Mouse (Mus musculus): ENCODE measurements around the gene A3galt2. TPM values are rescaled to one million over a fixed set of nuclear protein-coding genes. Genes with fewer than 3 reads are reported as not detected.

The A3galt2 gene
- polyA plus RNA-seq, 1 experiment: 0.40 TPM

DNA sequence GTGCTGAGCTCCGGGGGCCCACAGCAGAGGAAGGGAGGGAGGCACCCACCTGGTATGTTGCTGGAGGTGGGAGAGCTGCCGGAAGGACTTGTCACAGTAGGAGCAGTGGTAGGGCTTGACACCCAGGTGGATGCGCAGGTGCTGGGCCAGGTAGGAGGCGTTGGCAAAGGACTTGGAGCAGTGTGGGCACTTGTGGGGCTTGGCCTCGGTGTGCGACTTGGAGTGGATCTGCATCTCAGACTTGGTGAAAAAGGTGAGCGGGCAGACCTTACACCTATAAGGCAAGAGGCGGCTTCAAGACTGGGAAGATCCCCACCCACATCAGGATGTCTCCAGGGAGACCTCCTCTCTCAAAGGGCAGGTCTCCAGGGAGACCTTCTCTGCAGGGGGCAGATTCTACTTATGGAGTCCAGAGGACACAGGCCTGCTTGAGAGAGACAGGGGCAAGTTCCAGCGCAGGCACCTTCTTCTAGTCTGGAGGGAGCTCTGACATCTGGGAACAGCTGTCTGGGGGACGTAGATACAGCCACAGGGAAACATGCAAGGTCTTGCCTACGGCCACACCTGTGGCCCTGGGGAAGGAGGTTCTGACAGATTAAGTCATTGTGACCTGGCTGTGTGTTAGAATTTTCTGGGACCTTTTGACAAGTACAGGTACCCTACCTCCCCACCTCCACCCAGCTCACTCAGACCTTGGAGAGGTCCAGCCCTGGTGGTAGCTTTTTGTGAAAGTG lies 30.9 kb downstream of the A3galt2 start:
- TF ChIP-seq CTCF (IDR thresholded peaks at IDR 0.05; ENCODE audit: borderline replicate concordance, insufficient read depth, low read length) (no peak), POLR2A (IDR thresholded peaks at IDR 0.05; ENCODE audit: low read depth, low read length) (no peak)
- Histone ChIP-seq H3K27ac (ENCODE audit: insufficient read depth, low read length) (no peak overlapping the region), H3K4me3 (ENCODE audit: insufficient read depth, low read length) (no peak overlapping the region), H3K4me1 (ENCODE audit: control insufficient read depth, insufficient read depth, low read length) (no peaks in the 10 kb centered on the region)

DNA sequence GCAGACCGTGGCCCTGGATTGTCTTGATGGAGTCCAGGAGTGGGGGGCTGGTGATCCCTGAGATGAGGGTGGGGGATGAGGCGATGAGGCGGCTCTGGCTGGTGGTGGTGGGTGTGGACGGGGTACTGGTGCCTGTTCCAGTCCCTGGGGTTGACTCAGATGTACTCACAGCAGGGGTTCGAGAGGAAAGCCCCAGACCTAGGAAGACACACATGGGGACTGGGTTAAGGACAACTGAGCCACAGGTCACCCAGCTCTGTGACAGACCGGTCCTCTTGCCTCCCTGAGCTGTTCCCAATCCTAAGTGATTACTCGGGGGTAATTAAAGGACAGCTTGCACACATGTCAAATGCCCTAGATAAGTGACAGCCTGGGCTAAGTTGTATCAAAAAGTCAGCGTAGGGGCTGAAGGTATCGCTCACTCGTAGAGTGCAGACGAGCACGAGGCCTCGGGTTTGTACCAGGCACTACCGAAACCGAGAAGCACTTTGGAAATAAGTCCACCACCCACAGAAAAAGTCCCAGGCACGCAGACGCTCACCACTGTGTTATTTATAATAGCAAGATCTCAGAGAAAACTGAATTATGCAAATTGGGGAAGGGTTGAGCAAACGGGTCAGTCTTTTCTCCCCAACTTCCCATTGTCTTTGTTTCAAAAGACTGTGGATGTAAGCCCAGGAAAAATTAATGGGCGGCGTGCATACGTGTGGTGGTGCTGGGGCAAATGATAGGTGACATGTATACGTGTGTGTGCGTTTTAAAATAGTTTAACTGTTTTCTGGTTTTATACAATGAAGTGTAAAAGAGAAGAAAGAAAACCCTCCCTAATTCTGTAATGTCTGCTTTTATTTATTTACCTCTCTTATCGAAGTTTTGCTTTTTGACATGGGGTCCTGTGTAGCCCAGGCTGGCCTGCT lies 32.1 kb downstream of the A3galt2 start:
- no peak overlapping the region for H3K4me3 ChIP-seq (ENCODE audit: insufficient read depth, low read length)
- no peaks in the 10 kb centered on the region for H3K4me1 ChIP-seq (ENCODE audit: control insufficient read depth, insufficient read depth, low read length)
- no peak overlapping the region for H3K27ac ChIP-seq (ENCODE audit: insufficient read depth, low read length)
- TF ChIP-seq CTCF (IDR thresholded peaks at IDR 0.05; ENCODE audit: borderline replicate concordance, insufficient read depth, low read length) (no peak), POLR2A (IDR thresholded peaks at IDR 0.05; ENCODE audit: low read depth, low read length) (no peak)

DNA sequence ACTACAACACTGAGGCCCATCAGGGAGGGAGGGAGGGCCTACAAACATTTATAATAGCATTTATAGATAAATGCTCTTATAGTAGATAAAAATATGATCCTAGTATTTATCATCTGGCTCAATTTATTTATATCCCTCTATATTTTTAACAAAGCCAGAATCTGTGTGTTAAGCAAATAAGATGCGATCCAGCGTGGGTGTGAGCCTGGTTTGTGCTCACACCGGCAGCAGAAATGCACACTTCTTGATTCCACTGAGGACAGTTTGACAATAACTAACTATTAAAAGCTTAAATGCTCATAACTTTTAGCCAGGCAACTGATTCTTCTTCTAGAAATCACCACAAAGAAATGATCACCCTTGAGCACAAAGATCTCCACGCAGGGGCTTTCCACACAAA lies 32.9 kb downstream of the A3galt2 start:
- Histone ChIP-seq H3K27ac (ENCODE audit: insufficient read depth, low read length) (no peak overlapping the region), H3K4me1 (ENCODE audit: control insufficient read depth, insufficient read depth, low read length) (no peaks in the 10 kb centered on the region), H3K4me3 (ENCODE audit: insufficient read depth, low read length) (no peak overlapping the region)
- TF ChIP-seq CTCF (IDR thresholded peaks at IDR 0.05; ENCODE audit: borderline replicate concordance, insufficient read depth, low read length) (no peak), POLR2A (IDR thresholded peaks at IDR 0.05; ENCODE audit: low read depth, low read length) (no peak)

DNA sequence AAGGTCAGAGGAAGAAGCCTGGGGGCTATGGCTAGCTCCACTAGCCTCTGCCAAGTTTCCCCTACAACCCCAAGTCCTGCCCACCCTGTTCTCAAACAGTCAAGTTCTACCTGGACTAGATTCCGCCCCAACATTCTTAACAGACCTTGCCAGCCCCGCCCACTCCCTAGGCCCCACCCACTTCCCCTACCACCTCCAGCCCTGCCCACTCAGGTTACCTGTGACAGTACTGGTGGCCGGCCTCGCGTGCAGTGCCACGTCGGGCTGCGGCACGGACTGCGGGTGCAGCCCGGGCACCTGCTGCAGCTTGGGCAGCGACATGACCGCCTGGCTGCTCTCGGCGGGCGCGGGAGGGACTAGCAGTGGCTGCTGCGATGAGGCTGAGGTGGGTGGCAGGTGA lies 34.5 kb downstream of the A3galt2 start:
- no peak overlapping the region for H3K4me3 ChIP-seq (ENCODE audit: insufficient read depth, low read length)
- H3K27ac ChIP-seq (ENCODE audit: insufficient read depth, low read length): no peak overlapping the region
- peaks cover 3% of the 10 kb centered on the region; the same call in 1 of the 2 replicates for H3K4me1 ChIP-seq (ENCODE audit: control insufficient read depth, insufficient read depth, low read length)
- TF ChIP-seq CTCF (IDR thresholded peaks at IDR 0.05; ENCODE audit: borderline replicate concordance, insufficient read depth, low read length) (no peak), POLR2A (IDR thresholded peaks at IDR 0.05; ENCODE audit: low read depth, low read length) (no peak)

DNA sequence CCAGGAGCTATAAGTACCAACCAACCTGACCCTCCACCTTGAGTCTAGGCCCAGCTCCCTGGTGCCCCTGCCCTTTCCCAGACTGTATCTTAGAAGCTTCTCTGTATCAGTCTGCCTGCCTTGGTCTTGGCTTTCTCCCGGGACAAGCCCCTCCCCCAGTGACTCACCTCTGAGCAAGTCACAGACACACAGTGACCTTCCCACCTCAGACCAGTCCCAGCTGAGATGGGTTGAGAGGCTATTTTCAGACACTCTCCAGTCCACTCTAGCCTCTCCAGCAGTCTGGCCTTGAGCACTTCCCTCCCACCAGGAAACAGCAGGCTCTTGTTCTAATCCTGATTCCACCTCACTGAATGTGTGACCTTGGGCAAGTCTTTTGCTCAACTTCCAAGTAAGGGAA lies 38.5 kb downstream of the A3galt2 start:
- Histone ChIP-seq H3K4me3 (ENCODE audit: insufficient read depth, low read length) (no peak overlapping the region), H3K27ac (ENCODE audit: insufficient read depth, low read length) (no peak overlapping the region), H3K4me1 (ENCODE audit: control insufficient read depth, insufficient read depth, low read length) (peaks cover 3% of the 10 kb centered on the region; the same call in 1 of the 2 replicates)
- no peak for TF ChIP-seq POLR2A (IDR thresholded peaks at IDR 0.05; ENCODE audit: low read depth, low read length)
- TF ChIP-seq CTCF (IDR thresholded peaks at IDR 0.05; ENCODE audit: borderline replicate concordance, insufficient read depth, low read length): no peak

- Histone ChIP-seq H3K4me3 (ENCODE audit: insufficient read depth, low read length) (no peak overlapping the region), H3K4me1 (ENCODE audit: control insufficient read depth, insufficient read depth, low read length) (peaks cover 3% of the 10 kb centered on the region; the same call in 1 of the 2 replicates), H3K27ac (ENCODE audit: insufficient read depth, low read length) (no peak overlapping the region)
- no peak for TF ChIP-seq CTCF (IDR thresholded peaks at IDR 0.05; ENCODE audit: borderline replicate concordance, insufficient read depth, low read length)
- no peak for TF ChIP-seq POLR2A (IDR thresholded peaks at IDR 0.05; ENCODE audit: low read depth, low read length)
These were observed 39.0 kb downstream of the A3galt2 start for GRCm38 (mm10) chr4:128794198-128794597.

DNA sequence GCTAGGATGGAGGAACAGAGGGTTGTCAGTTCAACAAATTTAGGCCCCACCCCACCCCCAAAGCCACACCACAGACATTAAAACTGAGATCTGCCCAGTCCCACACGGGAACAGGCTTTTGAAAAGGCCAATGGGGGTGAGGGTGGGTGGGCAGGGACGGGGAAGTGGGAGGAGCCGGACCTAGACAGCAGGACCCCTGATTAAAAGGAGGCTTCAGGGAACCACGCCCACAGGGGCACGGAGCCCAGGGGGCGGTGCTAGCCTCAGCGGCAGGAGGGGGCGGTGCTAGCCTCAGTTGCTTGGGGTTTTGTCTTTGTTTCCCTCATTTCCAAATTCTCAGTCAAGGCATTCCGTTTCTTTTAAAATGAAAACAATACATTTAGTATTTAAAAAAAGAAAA lies 40.4 kb downstream of the A3galt2 start:
- no peak overlapping the region for H3K4me3 ChIP-seq (ENCODE audit: insufficient read depth, low read length)
- peaks cover 3% of the 10 kb centered on the region; the same call in 1 of the 2 replicates for H3K4me1 ChIP-seq (ENCODE audit: control insufficient read depth, insufficient read depth, low read length)
- TF ChIP-seq POLR2A (IDR thresholded peaks at IDR 0.05; ENCODE audit: low read depth, low read length) (no peak), CTCF (IDR thresholded peaks at IDR 0.05; ENCODE audit: borderline replicate concordance, insufficient read depth, low read length) (no peak)
- no peak overlapping the region for H3K27ac ChIP-seq (ENCODE audit: insufficient read depth, low read length)

GRCm38 (mm10) chr4:128796788-128797187 lies 41.6 kb downstream of the A3galt2 start:
- TF ChIP-seq POLR2A (IDR thresholded peaks at IDR 0.05; ENCODE audit: low read depth, low read length) (no peak), CTCF (IDR thresholded peaks at IDR 0.05; ENCODE audit: borderline replicate concordance, insufficient read depth, low read length) (no peak)
- Histone ChIP-seq H3K4me1 (ENCODE audit: control insufficient read depth, insufficient read depth, low read length) (peaks cover 3% of the 10 kb centered on the region; the same call in 1 of the 2 replicates), H3K27ac (ENCODE audit: insufficient read depth, low read length) (no peak overlapping the region), H3K4me3 (ENCODE audit: insufficient read depth, low read length) (no peak overlapping the region)

GRCm38 (mm10) chr4:128801675-128802465 lies 46.7 kb downstream of the A3galt2 start:
- TF ChIP-seq POLR2A (IDR thresholded peaks at IDR 0.05; ENCODE audit: low read depth, low read length): no peak
- no peak for TF ChIP-seq CTCF (IDR thresholded peaks at IDR 0.05; ENCODE audit: borderline replicate concordance, insufficient read depth, low read length)
- peaks cover 5% of the 10 kb centered on the region; the same call in 1 of the 2 replicates for H3K4me1 ChIP-seq (ENCODE audit: control insufficient read depth, insufficient read depth, low read length)
- H3K4me3 ChIP-seq (ENCODE audit: insufficient read depth, low read length): no peak overlapping the region
- H3K27ac ChIP-seq (ENCODE audit: insufficient read depth, low read length): no peak overlapping the region
